Mouse (Mus musculus) midbrain, embryonic 16.5 days (tissue): Measurements from ENCODE around the gene Myo18a. TPM values are rescaled to one million over a fixed set of nuclear protein-coding genes. Genes with fewer than 3 reads are reported as not detected.

ENCODE experiments used
- ATAC-seq: fragments of 200-750 bp; cut with Nextera tagmentation; 2 replicates; pipeline ENCODE4 v1.8.0; 2017; ENCODE audit warnings: moderate TSS enrichment
- H3K27ac ChIP-seq: fragments of 300-500 bp; sonication (generic); 2 replicates; pipeline ENCODE4 v1.5.1; 2014; ENCODE audit warnings: mild to moderate bottlenecking, low read length, mixed read lengths
- H3K27me3 ChIP-seq: fragments of 300-500 bp; sonication (generic); 2 replicates; pipeline ENCODE4 v1.6.1; 2014; ENCODE audit warnings: low read depth, low read length, mixed read lengths; ENCODE audit not compliant: control insufficient read depth, insufficient read depth
- H3K36me3 ChIP-seq: fragments of 300-500 bp; sonication (generic); 2 replicates; pipeline ENCODE4 v1.6.1; 2014; ENCODE audit warnings: mild to moderate bottlenecking, low read length, moderate library complexity, mixed read lengths; ENCODE audit not compliant: control insufficient read depth, insufficient read depth
- H3K4me1 ChIP-seq: fragments of 300-500 bp; sonication (generic); 2 replicates; pipeline ENCODE4 v1.6.1; 2014; ENCODE audit warnings: mild to moderate bottlenecking, low read length, mixed read lengths; ENCODE audit not compliant: control insufficient read depth, insufficient read depth
- H3K4me2 ChIP-seq: fragments of 300-500 bp; sonication (generic); 2 replicates; pipeline ENCODE4 v1.6.1; 2014; ENCODE audit warnings: mild to moderate bottlenecking, low read length, mixed read lengths
- H3K4me3 ChIP-seq: fragments of 300-500 bp; sonication (generic); 2 replicates; pipeline ENCODE4 v1.5.1; 2014; ENCODE audit warnings: low read depth, mild to moderate bottlenecking, low read length, moderate library complexity, mixed read lengths
- H3K9ac ChIP-seq: fragments of 300-500 bp; sonication (generic); 2 replicates; pipeline ENCODE4 v1.6.1; 2014; ENCODE audit warnings: low read depth, low read length, mixed read lengths
- H3K9me3 ChIP-seq: fragments of 300-500 bp; sonication (generic); replicated peaks from 2 replicates; pipeline ENCODE4 v1.6.1; 2014; ENCODE audit warnings: mild to moderate bottlenecking, low read length, mixed read lengths; ENCODE audit not compliant: control insufficient read depth, poor library complexity, severe bottlenecking
- WGBS: fragments of 180-500 bp; shearing (Covaris S2); extraction: QIAGEN DNeasy Blood & Tissue Kit; methylation state at CpG from one replicate; pipeline ENCODE4 v1.1.7; 2014; 5-methylcytosine and 5-hydroxymethylcytosine counted together
- polyA plus RNA-seq: library from polyadenylated mRNA; unstranded; fragments of >200 nt; fragmentation: Nextera tagmentation; extraction: Ambion mirVana; gene quantifications from 2 replicates; pipeline ENCODE4 v1.2.1, GENCODE M21; 2015

Gene Myo18a
- polyA plus RNA-seq, 1 experiment from 2014 or later = 46.8 TPM

DNA sequence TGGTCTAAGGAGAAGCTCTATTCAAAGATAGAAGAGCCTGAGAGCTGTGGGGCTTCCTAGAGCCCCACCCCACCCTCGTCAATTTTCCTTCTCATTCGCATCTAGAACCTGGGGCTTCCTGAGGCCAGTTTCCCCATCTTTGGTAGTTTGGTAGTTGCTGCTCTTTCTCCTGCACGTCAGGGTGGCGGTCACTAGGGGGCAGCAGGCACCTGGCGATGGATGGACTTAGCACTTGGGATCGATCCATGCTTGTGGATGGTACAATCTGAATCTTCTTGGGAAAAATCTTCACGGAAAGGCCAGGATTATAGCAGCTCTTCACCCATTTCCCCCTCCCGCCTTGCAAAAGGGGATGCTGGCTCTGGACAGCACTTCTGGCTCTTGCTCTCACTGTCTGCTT, 58.6 kb downstream of the Myo18a start:
- 0 out of 2 replicates have a peak overlapping the region, but pooled peaks have one; percentile 13 for H3K27ac ChIP-seq
- H3K27me3 ChIP-seq = no peaks in the 10 kb centered on the region
- H3K9me3 ChIP-seq = no peaks in the 10 kb centered on the region
- peaks cover 13% of the 10 kb centered on the region for H3K4me1 ChIP-seq
- H3K36me3 ChIP-seq = peaks cover 34% of the 10 kb centered on the region
- 16% methylated on average over 8 of the region's 8 CpGs for WGBS
- no peak overlapping the region for H3K4me2 ChIP-seq
- no peak overlapping the region for H3K9ac ChIP-seq
- no peak for ATAC-seq
- H3K4me3 ChIP-seq = no peak overlapping the region

DNA sequence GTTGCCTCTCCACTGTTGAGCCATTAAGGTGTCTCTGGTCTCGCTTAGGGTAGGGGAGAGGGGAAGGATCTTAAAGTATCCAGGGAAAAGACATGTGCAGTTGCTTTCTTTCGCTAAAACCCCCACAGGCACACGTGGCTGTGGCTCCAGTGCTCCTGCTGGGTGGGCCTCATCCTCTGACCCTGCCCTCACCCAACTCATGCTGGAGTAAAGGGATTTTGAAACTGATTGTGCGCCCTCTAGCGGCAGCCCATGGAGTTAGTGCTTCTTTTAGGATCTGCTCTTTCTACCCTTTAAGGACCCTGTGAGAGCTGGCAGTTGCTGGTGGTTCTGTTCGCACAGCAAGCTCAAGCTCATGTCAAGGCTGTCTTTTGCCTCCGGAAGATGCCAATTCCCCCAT, 59.7 kb downstream of the Myo18a start:
- no peak for ATAC-seq
- H3K27ac ChIP-seq = no peak overlapping the region

DNA sequence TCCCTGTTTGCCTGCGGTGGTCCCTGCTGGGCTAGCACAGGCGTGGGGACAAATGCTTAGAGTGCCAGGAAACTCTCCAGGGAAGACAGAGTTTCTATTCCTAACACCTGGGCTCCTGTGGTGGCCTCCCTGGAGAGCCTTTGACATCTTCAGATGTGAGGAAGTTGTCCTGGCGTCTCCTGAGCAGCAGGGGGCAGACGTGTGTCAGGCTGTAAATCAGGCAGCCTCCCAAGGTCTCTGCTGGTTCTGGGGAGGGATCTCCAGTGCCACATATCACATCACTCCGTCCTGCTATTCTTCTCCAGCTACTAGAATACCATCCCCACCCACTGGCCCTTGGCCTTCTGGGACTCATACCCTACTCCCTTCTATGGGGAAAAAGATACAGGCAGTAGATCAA, 62.8 kb downstream of the Myo18a start:
- Histone ChIP-seq H3K27me3 (no peaks in the 10 kb centered on the region), H3K4me3 (no peak overlapping the region), H3K4me1 (peaks cover 19% of the 10 kb centered on the region), H3K27ac (peak overlapping the region; percentile 75), H3K9ac (0 out of 2 replicates have a peak overlapping the region, but pooled peaks have one; percentile 38), H3K4me2 (no peak overlapping the region), H3K36me3 (peaks cover 26% of the 10 kb centered on the region), H3K9me3 (no peaks in the 10 kb centered on the region)
- WGBS = 1% methylated on average over 5 of the region's 5 CpGs
- ATAC-seq = no peak

More for the DNA sequence above, 59.7 kb downstream of the Myo18a start:
- H3K36me3 ChIP-seq = peaks cover 34% of the 10 kb centered on the region
- no peaks in the 10 kb centered on the region for H3K9me3 ChIP-seq
- no peak overlapping the region for H3K4me3 ChIP-seq
- no peaks in the 10 kb centered on the region for H3K27me3 ChIP-seq
- 15% methylated on average over 7 of the region's 7 CpGs for WGBS
- H3K4me1 ChIP-seq = peaks cover 19% of the 10 kb centered on the region
- no peak overlapping the region for H3K4me2 ChIP-seq
- no peak overlapping the region for H3K9ac ChIP-seq

DNA sequence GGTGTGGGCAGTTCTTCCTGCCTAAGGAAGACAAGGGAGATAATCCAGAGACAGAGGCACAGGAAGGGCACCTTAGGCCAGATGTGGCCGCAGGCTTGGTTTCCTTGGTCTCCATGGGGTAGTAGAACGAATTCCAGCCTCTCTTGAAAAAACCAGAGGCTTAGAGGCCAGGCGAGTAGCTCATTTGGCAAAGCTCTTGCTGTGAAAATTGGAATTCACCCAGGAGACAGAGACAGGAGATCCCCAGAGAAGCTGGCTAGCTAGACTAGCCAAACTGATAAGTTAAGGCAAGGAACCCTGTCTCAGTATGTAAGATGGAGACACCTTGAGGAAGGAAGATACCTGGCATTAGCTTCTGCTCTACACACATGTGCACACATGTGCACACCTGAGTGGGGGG, 63.3 kb downstream of the Myo18a start:
- H3K4me1 ChIP-seq = peaks cover 19% of the 10 kb centered on the region
- 31% methylated on average over 3 of the region's 3 CpGs for WGBS
- peak overlapping the region; percentile 38; the same call in 1 of the 2 replicates for H3K9ac ChIP-seq

DNA sequence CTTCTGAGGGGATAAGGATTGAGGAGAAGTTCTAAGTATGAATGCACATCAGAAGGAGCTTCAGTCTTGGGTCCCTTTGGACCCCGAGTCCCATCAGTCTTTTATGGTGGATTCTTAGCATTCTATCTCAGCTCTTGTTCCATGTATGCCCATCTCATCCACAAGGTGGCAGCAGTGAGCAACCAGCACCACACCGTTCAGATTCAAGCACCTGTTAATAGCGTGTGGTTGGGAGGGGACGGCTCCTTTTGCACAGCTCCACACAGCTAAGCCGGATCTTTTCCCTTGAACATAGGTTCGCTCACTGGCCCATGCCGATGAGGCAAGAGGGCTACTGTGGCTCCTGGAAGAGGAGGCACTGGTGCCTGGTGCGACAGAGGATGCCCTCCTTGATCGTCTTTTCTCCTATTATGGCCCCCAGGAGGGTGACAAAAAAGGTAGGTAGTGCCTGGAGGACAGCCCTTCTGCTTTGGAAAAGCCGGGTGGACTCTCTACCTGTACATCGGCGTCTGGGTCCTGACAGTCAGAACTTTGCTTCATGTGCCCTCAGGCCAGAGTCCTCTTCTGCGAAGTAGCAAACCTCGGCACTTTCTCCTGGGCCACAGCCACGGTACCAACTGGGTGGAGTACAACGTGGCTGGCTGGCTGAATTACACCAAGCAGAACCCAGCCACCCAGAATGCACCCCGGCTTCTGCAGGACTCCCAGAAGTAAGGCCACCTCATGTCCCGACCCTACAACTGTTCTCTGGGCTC, 64.4 kb downstream of the Myo18a start:
- 52% methylated on average over 18 of the region's 18 CpGs for WGBS
- Histone ChIP-seq H3K36me3 (peaks cover 22% of the 10 kb centered on the region), H3K4me1 (peaks cover 19% of the 10 kb centered on the region), H3K27ac (no peak overlapping the region), H3K27me3 (no peaks in the 10 kb centered on the region), H3K9ac (0 out of 2 replicates have a peak overlapping the region, but pooled peaks have one; percentile 18), H3K4me3 (no peak overlapping the region), H3K9me3 (no peaks in the 10 kb centered on the region), H3K4me2 (no peak overlapping the region)
- ATAC-seq = peak; percentile 49

More for the DNA sequence above, 63.3 kb downstream of the Myo18a start:
- Histone ChIP-seq H3K36me3 (peaks cover 22% of the 10 kb centered on the region), H3K27ac (peak overlapping the region; percentile 75), H3K27me3 (no peaks in the 10 kb centered on the region), H3K4me2 (no peak overlapping the region), H3K4me3 (no peak overlapping the region), H3K9me3 (no peaks in the 10 kb centered on the region)
- no peak for ATAC-seq

DNA sequence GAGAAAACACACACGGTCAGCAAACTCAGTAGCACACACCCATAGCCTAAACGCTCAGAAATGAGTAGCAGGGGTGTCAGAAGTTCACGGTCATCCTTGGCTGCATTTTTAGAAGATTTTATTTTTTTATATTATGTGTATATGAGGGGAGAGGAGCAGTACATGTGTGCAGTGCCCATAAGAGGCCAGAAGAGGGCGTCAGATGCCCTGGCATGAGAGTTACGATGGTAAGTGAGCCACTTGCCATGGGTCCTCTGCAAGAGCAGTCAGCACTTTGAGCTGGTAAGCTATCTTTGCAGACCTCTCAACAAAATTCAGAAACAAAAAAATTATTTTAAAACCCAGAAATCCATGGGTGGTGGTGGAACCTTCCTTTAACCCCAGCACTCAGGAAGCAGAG, 65.1 kb downstream of the Myo18a start:
- Histone ChIP-seq H3K9me3 (no peaks in the 10 kb centered on the region), H3K4me2 (no peak overlapping the region), H3K27ac (no peak overlapping the region), H3K4me3 (no peak overlapping the region), H3K27me3 (no peaks in the 10 kb centered on the region), H3K36me3 (peaks cover 27% of the 10 kb centered on the region), H3K4me1 (peaks cover 19% of the 10 kb centered on the region), H3K9ac (no peak overlapping the region)
- WGBS = 87% methylated on average over 5 of the region's 5 CpGs
- no peak for ATAC-seq

DNA sequence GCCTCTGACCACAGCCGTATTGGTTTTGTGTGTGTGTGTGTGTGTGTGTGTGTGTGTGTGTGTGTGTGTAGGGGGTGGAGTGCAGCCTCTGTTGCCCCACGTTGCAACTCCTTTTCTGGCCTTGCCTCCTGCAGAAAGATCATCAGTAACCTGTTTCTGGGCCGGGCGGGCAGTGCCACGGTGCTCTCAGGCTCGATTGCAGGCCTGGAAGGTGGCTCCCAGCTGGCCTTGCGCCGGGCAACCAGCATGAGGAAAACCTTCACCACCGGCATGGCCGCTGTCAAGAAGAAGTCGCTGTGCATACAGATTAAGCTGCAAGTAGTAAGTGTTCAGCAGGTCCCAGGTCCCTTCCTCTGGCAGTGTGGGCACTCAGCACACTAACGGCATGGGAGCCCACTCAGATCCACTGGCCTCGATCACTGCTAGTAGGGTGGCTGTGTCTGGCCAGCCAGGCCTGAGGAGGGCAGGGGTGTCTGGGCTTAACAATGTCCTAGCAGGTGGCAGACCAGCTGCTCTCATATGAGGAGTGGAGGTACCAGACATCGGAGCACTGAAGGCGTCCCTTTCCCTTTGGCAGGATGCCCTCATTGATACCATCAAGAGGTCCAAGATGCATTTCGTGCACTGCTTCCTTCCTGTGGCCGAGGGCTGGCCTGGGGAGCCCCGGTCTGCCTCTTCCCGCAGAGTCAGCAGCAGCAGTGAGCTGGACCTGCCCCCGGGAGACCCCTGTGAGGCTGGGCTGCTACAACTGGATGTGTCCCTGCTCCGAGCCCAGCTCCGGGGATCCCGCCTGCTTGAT, 66.2 kb downstream of the Myo18a start:
- no peak for ATAC-seq
- Histone ChIP-seq H3K27me3 (no peaks in the 10 kb centered on the region), H3K36me3 (peaks cover 28% of the 10 kb centered on the region), H3K4me3 (no peak overlapping the region), H3K4me1 (peaks cover 19% of the 10 kb centered on the region), H3K27ac (no peak overlapping the region), H3K4me2 (no peak overlapping the region), H3K9ac (no peak overlapping the region), H3K9me3 (no peaks in the 10 kb centered on the region)
- WGBS = 70% methylated on average over 23 of the region's 23 CpGs

DNA sequence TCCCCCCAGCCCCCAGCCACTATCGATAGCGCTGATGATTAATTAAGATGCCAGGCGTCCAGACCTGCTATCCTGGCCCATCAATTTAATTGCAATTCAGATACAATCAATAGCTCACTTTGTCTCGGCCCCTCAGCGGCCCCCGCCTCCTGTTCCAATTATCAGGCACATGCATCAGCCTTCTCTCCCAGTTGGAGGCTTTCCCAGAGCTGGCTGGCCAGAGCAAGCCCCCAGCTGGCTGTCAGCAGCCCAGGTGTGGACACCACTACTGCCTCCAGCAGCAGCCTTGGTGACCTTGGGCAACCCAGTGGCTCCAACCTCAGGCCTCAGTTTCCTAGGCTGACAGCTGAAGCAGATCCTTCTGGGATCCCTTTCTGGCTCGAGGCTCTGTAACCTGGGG, 67.8 kb downstream of the Myo18a start:
- 47% methylated on average over 7 of the region's 7 CpGs for WGBS
- Histone ChIP-seq H3K4me1 (peaks cover 14% of the 10 kb centered on the region), H3K9ac (no peak overlapping the region), H3K9me3 (no peaks in the 10 kb centered on the region), H3K27ac (peak overlapping the region; percentile 28; the same call in 1 of the 2 replicates), H3K4me2 (no peak overlapping the region), H3K27me3 (no peaks in the 10 kb centered on the region), H3K4me3 (no peak overlapping the region), H3K36me3 (peaks cover 30% of the 10 kb centered on the region)
- no peak for ATAC-seq

DNA sequence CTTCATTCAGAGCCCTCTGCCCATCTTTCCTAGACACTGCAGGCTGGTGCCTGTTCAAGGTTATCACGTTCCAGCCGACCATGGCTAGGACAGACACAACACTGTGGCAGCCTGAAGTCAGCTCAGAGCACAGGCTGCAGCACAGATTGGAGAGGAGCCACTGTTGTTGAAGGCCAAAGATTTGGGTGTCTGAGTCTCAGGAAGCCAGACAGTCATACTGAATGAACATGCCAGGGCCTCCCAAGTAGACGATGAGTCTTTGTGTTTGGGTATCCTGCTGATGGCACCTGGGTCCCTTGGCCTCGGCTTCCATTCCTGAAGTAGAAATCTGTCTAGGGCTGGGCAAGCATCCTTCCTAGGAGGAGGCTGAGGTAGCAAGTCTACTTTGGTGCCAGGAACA, 69.5 kb downstream of the Myo18a start:
- ATAC-seq = no peak
- Histone ChIP-seq H3K4me2 (no peak overlapping the region), H3K36me3 (peaks cover 38% of the 10 kb centered on the region), H3K27me3 (no peaks in the 10 kb centered on the region), H3K4me1 (no peaks in the 10 kb centered on the region; the same call in 1 of the 2 replicates), H3K27ac (no peak overlapping the region), H3K4me3 (no peak overlapping the region), H3K9me3 (no peaks in the 10 kb centered on the region), H3K9ac (no peak overlapping the region)
- 88% methylated on average over 4 of the region's 4 CpGs for WGBS
